Mouse (Mus musculus) stomach, postnatal 0 days (tissue): ENCODE data around the gene Gm8108.
"Not testable (repeated sequence)": the region's sequence is repeated elsewhere in the genome, so short reads cannot be mapped to it uniquely, and the experiment has no call there.

Experiments
- CTCF ChIP-seq: IDR thresholded peaks from 2 replicates; pipeline ENCODE4 v1.5.1; 2016; ENCODE audit warnings: antibody characterized with exemption, low read depth, mild to moderate bottlenecking, moderate library complexity
- EP300 ChIP-seq: optimal IDR thresholded peaks from 2 replicates; pipeline ENCODE3; 2016; ENCODE audit warnings: antibody characterized with exemption

DNA sequence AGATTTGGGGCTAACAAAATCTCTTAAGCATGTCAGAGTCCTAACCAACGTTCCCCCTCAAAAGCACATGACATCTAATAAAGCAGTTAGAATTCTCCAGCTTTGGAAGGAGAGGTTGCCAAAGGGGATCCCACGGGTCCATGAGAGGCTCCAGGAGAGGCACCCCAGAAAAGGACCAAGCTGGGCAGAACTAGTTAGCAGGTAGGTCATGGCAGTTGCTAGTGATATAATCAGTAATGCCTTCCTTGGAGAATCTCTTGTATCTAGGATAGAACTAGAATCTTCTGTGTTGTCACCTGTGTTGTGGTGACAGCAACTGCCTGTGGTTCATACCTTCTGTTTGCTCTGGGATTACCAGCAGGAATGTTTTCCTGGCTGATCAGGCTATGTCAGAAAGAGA, 54.4 kb downstream of the Gm8108 start, which contains the start of gene Gm3127:
- not testable (repeated sequence) for TF ChIP-seq CTCF, EP300
